Comparison of ENCODE assay signal across 8 mouse cellular contexts in genomic region chr2:163749647-163750611, GRCm38 (mm10). TPM values are rescaled to one million over a fixed set of nuclear protein-coding genes. Genes with fewer than 3 reads are reported as not detected.
DNase-seq lines count a peak whose midpoint lies in the region; ATAC-seq and TF ChIP-seq lines count a peak whose summit lies in the region.

Gene Ada, minus strand, starts transcription at chr2:163750239.

- H3K27ac ChIP-seq in MEL (ENCODE audit: control insufficient read depth, low read depth, low read length), result no peak within 1 kb of the TSS
- H3K27ac ChIP-seq in heart, embryonic 10.5 days, result peak within 1 kb of the TSS; percentile 76
- no peak within 1 kb of the TSS for H3K27ac ChIP-seq in kidney, postnatal 0 days

- no peak for TF ChIP-seq CTCF in MEL (IDR thresholded peaks at IDR 0.05 in 2 of 3, conservative IDR thresholded peaks at IDR 0.05 in 1 of 3; ENCODE audit: control insufficient read depth in 1 of 3, insufficient read depth in 1 of 3, low read depth in 2 of 3, low read length in 3 of 3, poor library complexity in 1 of 3, severe bottlenecking in 1 of 3)
- TF ChIP-seq CTCF in kidney, postnatal 0 days (IDR thresholded peaks at IDR 0.05; ENCODE audit: low read depth), result no peak

- H3K79me2 ChIP-seq in MEL (ENCODE audit: control insufficient read depth, insufficient read depth, low read length, poor library complexity), result peaks cover 6% of the 10 kb centered on the region

- H3K27me3 ChIP-seq in MEL (ENCODE audit: control insufficient read depth in 1 of 2, insufficient read depth in 2 of 2, low read length in 2 of 2), result no peaks in the 10 kb centered on the region; a peak in 1 of 4 replicates
- H3K27me3 ChIP-seq in heart, embryonic 10.5 days (ENCODE audit: insufficient read depth, poor library complexity, severe bottlenecking), result peaks cover 58% of the 10 kb centered on the region
- no peaks in the 10 kb centered on the region for H3K27me3 ChIP-seq in kidney, postnatal 0 days (ENCODE audit: insufficient read depth, low read length)

- H3K9me3 ChIP-seq in MEL (replicated peaks; ENCODE audit: insufficient read depth, low read length), result no peaks in the 10 kb centered on the region
- H3K9me3 ChIP-seq in heart, embryonic 10.5 days, result no peaks in the 10 kb centered on the region
- no peaks in the 10 kb centered on the region for H3K9me3 ChIP-seq in kidney, postnatal 0 days (replicated peaks; ENCODE audit: low read length)

- peak within 1 kb of the TSS; percentile 100 for H3K4me2 ChIP-seq in kidney, postnatal 0 days (ENCODE audit: low read length)

- TF ChIP-seq EP300 in MEL (IDR thresholded peaks at IDR 0.05; ENCODE audit: low read depth in 1 of 2, low read length in 2 of 2), result no peak

- peak within 1 kb of the TSS; percentile 80 for H3K9ac ChIP-seq in MEL (ENCODE audit: control insufficient read depth, low read depth, low read length, poor library complexity, severe bottlenecking)
- H3K9ac ChIP-seq in kidney, postnatal 0 days (ENCODE audit: low read depth, low read length), result peak within 1 kb of the TSS; percentile 61

- H3K4me1 ChIP-seq in MEL (ENCODE audit: control insufficient read depth in 1 of 2, insufficient read depth in 2 of 2, low read length in 2 of 2), result peaks cover 0 to 18% of the 10 kb centered on the region in 2 experiments
- peaks cover 23% of the 10 kb centered on the region for H3K4me1 ChIP-seq in heart, embryonic 10.5 days
- peaks cover 7% of the 10 kb centered on the region; the same call in 1 of the 2 replicates for H3K4me1 ChIP-seq in kidney, postnatal 0 days (replicated peaks; ENCODE audit: insufficient read depth, low read length)

- 2% methylated on average over 53 of the region's 57 CpGs for WGBS in heart, embryonic 10.5 days
- WGBS in kidney, postnatal 0 days, result 1% methylated on average over 47 of the region's 57 CpGs

- no peak for TF ChIP-seq RAD21 in MEL (IDR thresholded peaks at IDR 0.05; ENCODE audit: low read depth, low read length)

- peak within 1 kb of the TSS; percentile 81 to 83 for H3K4me3 ChIP-seq in MEL (ENCODE audit: control insufficient read depth in 1 of 2, insufficient read depth in 1 of 2, low read depth in 2 of 2, low read length in 2 of 2)
- peak within 1 kb of the TSS; percentile 66 for H3K4me3 ChIP-seq in heart, embryonic 10.5 days
- peak within 1 kb of the TSS; percentile 54 for H3K4me3 ChIP-seq in kidney, postnatal 0 days (replicated peaks; ENCODE audit: low read depth, low read length)

- peak; percentile 66 to 67 for DNase-seq in B cell, adult 2 months
- DNase-seq in MEL (ENCODE audit: low read depth, low spot score), result peak; percentile 63
- DNase-seq in embryo, embryonic 9.5 days (ENCODE audit: extremely low spot score), result peak; percentile 78
- peak; percentile 79 for DNase-seq in heart, embryonic 10.5 days (ENCODE audit: low spot score)
- peak; percentile 62 for DNase-seq in kidney, postnatal 0 days (ENCODE audit: low spot score)
- peak; percentile 66 for DNase-seq in lung, postnatal 36 days
- DNase-seq in spleen, adult 18-20 months, result peak; percentile 39 to 72
- DNase-seq in frontal cortex, postnatal 25 days (ENCODE audit: low spot score in 2 of 2), result no peak

- peaks cover 0 to 4% of the 10 kb centered on the region in 2 experiments; a peak in 2 of 4 replicates for H3K36me3 ChIP-seq in MEL (ENCODE audit: control insufficient read depth in 1 of 2, insufficient read depth in 2 of 2, low read length in 2 of 2)
- no peaks in the 10 kb centered on the region for H3K36me3 ChIP-seq in heart, embryonic 10.5 days
- H3K36me3 ChIP-seq in kidney, postnatal 0 days (ENCODE audit: insufficient read depth, low read length), result no peaks in the 10 kb centered on the region

- peak in 1 of 2 experiments; percentile 78; a peak in 2 of 4 replicates for TF ChIP-seq POLR2A in MEL (IDR thresholded peaks at IDR 0.05; ENCODE audit: control insufficient read depth in 1 of 2, insufficient read depth in 1 of 2, low read depth in 1 of 2, low read length in 2 of 2, poor library complexity in 1 of 2)

- ATAC-seq in kidney, postnatal 0 days (replicated peaks; ENCODE audit: low FRiP score, low read depth), result peak; percentile 59

TF ChIP-seq in MEL, 35 proteins besides CTCF, POLR2A, EP300 and RAD21:
- no peak for TF ChIP-seq ZKSCAN1 (IDR thresholded peaks at IDR 0.05; ENCODE audit: low read depth, low read length)
- 0 out of 2 replicates have a peak, but pooled peaks have one; percentile 47 for TF ChIP-seq TBP (IDR thresholded peaks at IDR 0.05; ENCODE audit: low read depth, low read length)
- TF ChIP-seq ZMIZ1 (IDR thresholded peaks at IDR 0.05; ENCODE audit: low read depth, low read length), result no peak
- TF ChIP-seq HCFC1 (IDR thresholded peaks at IDR 0.05; ENCODE audit: low read depth, low read length), result no peak
- peak; percentile 76 for TF ChIP-seq MXI1 (IDR thresholded peaks at IDR 0.05; ENCODE audit: low read depth, low read length)
- TF ChIP-seq NELFE (IDR thresholded peaks at IDR 0.05; ENCODE audit: low read depth, low read length), result peak; percentile 68
- peak; percentile 54; the same call in 1 of the 2 replicates for TF ChIP-seq SIN3A (IDR thresholded peaks at IDR 0.05; ENCODE audit: low read length)
- TF ChIP-seq CHD2 (IDR thresholded peaks at IDR 0.05; ENCODE audit: low read length), result no peak
- TF ChIP-seq USF2 (IDR thresholded peaks at IDR 0.05; ENCODE audit: borderline replicate concordance in 1 of 2, insufficient read depth in 1 of 2, low read depth in 1 of 2, low read length in 2 of 2), result no peak
- peak; percentile 27; the same call in 1 of the 2 replicates for TF ChIP-seq MAZ (IDR thresholded peaks at IDR 0.05; ENCODE audit: low read depth, low read length)
- TF ChIP-seq KAT2A (conservative IDR thresholded peaks at IDR 0.05; ENCODE audit: low read depth, low read length), result no peak
- TF ChIP-seq ZNF384 (IDR thresholded peaks at IDR 0.05; ENCODE audit: low read depth, low read length), result no peak
TF ChIP-seq in MEL: peak in this region for 5.

RNA-seq across cellular contexts. Expression of gene Ada, which starts in this region (rescaled TPM):
- 35.1 and 36.7 TPM in 2 replicates for total RNA-seq in MEL (2012; rRNA removed)
- 10 to 100 TPM in 1 of 2 experiments, not detected in 1; 36.5 TPM for polyA plus RNA-seq in MEL (2012; ENCODE audit: insufficient read depth in 1 of 2, insufficient read length in 2 of 2, low read depth in 1 of 2, low replicate concordance in 2 of 2, missing spikeins in 1 of 2)
- 5.1 and 8.2 TPM in 2 replicates for polyA plus RNA-seq in heart, embryonic 10.5 days (2016; fragmentation: Nextera tagmentation; extraction: Ambion mirVana)
- 7.7 and 9.8 TPM in 2 replicates for polyA plus RNA-seq in kidney, postnatal 0 days (2015; fragmentation: Nextera tagmentation; extraction: Ambion mirVana)

Comparison
In these comparisons a context has a peak if more than half of its experiments do, and no peak if none do; other contexts are left out.
1. DNase-seq: peak in B cell, adult 2 months (2 of 2), MEL (single experiment), embryo, embryonic 9.5 days (single experiment), heart, embryonic 10.5 days (single experiment), kidney, postnatal 0 days (single experiment), lung, postnatal 36 days (single experiment) and spleen, adult 18-20 months (2 of 2); none in frontal cortex, postnatal 25 days (0 of 2).
2. Peak in every context shown above with its lines, with median percentiles within 50 percentile points of each other: H3K4me3 ChIP-seq.